25 mouse cellular contexts compared by ENCODE assay signal in genomic region chr10:116376853-116377252, GRCm38 (mm10).
"Had no signal": no experiment of that assay in that cellular context is flagged by ENCODE, and none has a peak within 500 bp of the region (broad histone marks: within the 10 kb centered on the region; RNA-seq: fewer than 3 reads in every experiment).

No protein-coding gene starts in this region.

- H3K27ac ChIP-seq: intestine, embryonic 15.5 days; kidney, embryonic 15.5 days; left cerebral cortex, adult 2 months; limb, embryonic 13.5 days; liver, embryonic 12.5 days; liver, embryonic 15.5 days; midbrain, embryonic 10.5 days; midbrain, embryonic 13.5 days; stomach, embryonic 15.5 days had no signal

- H3K4me2 ChIP-seq: intestine, embryonic 15.5 days; kidney, embryonic 15.5 days; limb, embryonic 13.5 days; liver, embryonic 12.5 days; liver, embryonic 15.5 days; midbrain, embryonic 13.5 days; stomach, embryonic 15.5 days had no signal

- DNase-seq: kidney, adult 11 months; kidney, adult 8-10 months; kidney, postnatal 10 days; kidney, postnatal 36 days; layer of hippocampus, postnatal 36 days; liver; lung, adult 2 months; lung, postnatal 36 days; right cerebral cortex, adult 18-20 months; right cerebral cortex, postnatal 14 days; right cerebral cortex, postnatal 4 days; thymus, adult 18-20 months; thymus, postnatal 4 days had no signal

- ATAC-seq: intestine, embryonic 15.5 days; liver, embryonic 12.5 days; midbrain, embryonic 13.5 days; midbrain, embryonic 16.5 days had no signal

- H3K4me3 ChIP-seq: intestine, embryonic 15.5 days; kidney, embryonic 15.5 days; left cerebral cortex, adult 2 months; limb, embryonic 13.5 days; liver, embryonic 12.5 days; liver, embryonic 15.5 days; megakaryocyte, embryonic 14.5 days; midbrain, embryonic 10.5 days; midbrain, embryonic 13.5 days; myocyte; stomach, embryonic 15.5 days had no signal

- H3K4me1 ChIP-seq: intestine, embryonic 15.5 days; limb, embryonic 13.5 days; liver, embryonic 12.5 days; liver, embryonic 15.5 days; megakaryocyte, embryonic 14.5 days; midbrain, embryonic 10.5 days; midbrain, embryonic 13.5 days; stomach, embryonic 15.5 days had no signal

- H3K27me3 ChIP-seq: intestine, embryonic 15.5 days; kidney, embryonic 15.5 days; limb, embryonic 13.5 days; liver, embryonic 12.5 days; liver, embryonic 15.5 days; megakaryocyte, embryonic 14.5 days; stomach, embryonic 15.5 days had no signal

- H3K36me3 ChIP-seq: intestine, embryonic 15.5 days; kidney, embryonic 15.5 days; limb, embryonic 13.5 days; liver, embryonic 12.5 days; liver, embryonic 15.5 days; midbrain, embryonic 10.5 days; midbrain, embryonic 13.5 days; stomach, embryonic 15.5 days had no signal

- H3K9me3 ChIP-seq: intestine, embryonic 15.5 days; kidney, embryonic 15.5 days; limb, embryonic 13.5 days; liver, embryonic 12.5 days; liver, embryonic 15.5 days; megakaryocyte, embryonic 14.5 days; midbrain, embryonic 10.5 days; midbrain, embryonic 13.5 days; stomach, embryonic 15.5 days had no signal

- H3K9ac ChIP-seq: intestine, embryonic 15.5 days; kidney, embryonic 15.5 days; limb, embryonic 13.5 days; liver, embryonic 12.5 days; liver, embryonic 15.5 days; midbrain, embryonic 13.5 days; stomach, embryonic 15.5 days had no signal
